8 mouse cellular contexts compared by ENCODE assay signal in the genomic region with DNA sequence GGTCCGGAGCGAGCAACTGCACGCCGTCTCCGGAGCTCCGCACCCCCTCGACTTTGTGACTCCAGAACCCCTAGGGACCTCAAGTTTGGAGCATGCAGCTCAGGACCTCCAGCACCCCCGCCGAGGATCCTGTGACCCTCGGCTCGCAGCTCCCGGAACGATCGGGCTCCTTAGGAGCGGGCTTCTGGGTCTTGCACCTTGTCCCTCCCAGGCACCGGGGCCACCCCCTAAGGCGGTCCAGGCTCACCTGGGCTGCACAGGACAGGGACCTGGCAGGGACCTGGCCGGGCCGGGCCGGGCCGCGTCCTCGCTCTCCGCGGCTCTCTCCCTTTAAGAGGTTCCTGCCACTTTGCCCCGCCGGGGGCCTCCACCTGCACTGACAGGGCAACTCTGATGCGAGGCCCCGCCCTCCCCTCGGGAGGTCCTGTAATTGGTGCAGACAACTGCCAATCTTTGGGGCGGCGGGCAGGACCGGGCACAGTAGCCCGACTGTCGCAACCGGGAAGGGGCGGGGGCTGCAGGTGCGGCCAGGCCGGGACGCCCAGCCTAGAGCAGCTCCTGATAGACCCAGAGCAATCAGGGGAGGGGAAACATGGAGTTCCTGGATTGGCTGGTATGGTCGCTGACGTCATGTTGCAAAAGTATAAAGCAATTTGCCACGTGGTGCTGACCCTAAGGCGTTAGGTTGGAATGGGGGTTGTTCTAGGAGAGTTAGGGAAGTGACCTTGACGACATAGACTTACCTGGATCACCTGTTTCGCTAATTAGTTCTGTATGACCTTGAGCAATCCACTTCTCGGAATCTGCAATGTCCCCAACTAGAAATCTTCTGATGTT. TPM values are rescaled to one million over a fixed set of nuclear protein-coding genes. Genes with fewer than 3 reads are reported as not detected.
DNase-seq lines count a peak whose midpoint lies in the region; ATAC-seq and TF ChIP-seq lines count a peak whose summit lies in the region.

TSS of gene Epb41 (minus strand) at position 389 of the 837 bp plus-strand sequence.

- H3K36me3 ChIP-seq in hindbrain, postnatal 0 days (ENCODE audit: insufficient read depth, low read length): no peaks in the 10 kb centered on the region

- TF ChIP-seq CTCF in gastrocnemius, adult 2 months (IDR thresholded peaks at IDR 0.05): peak; percentile 9; the same call in 1 of the 2 replicates
- TF ChIP-seq CTCF in hindbrain, postnatal 0 days (IDR thresholded peaks at IDR 0.05; ENCODE audit: low read depth): no peak
- no peak; the same call in 1 of the 2 replicates for TF ChIP-seq CTCF in left cerebral cortex, adult 2 months (IDR thresholded peaks at IDR 0.05)

- H3K9me3 ChIP-seq in hindbrain, postnatal 0 days (ENCODE audit: low read length): no peaks in the 10 kb centered on the region

- H3K9ac ChIP-seq in hindbrain, postnatal 0 days (replicated peaks; ENCODE audit: low read length): peak within 1 kb of the TSS; percentile 63

- intact Hi-C loops in gastrocnemius, adult 2 months (cut with DNase I): loop anchor here (5.0 kb wide), 2 partner anchors 38 to 158 kb away; no protein-coding TSS in a partner anchor
- intact Hi-C loops in left cerebral cortex, adult 2 months (cut with DNase I): loop anchor here (5.0 kb wide), 1 partner anchor 38 kb away; no protein-coding TSS in a partner anchor

- peaks cover 10% of the 10 kb centered on the region; the same call in 1 of the 2 replicates for H3K4me1 ChIP-seq in hindbrain, postnatal 0 days (ENCODE audit: insufficient read depth, low read length)

- H3K27me3 ChIP-seq in hindbrain, postnatal 0 days (ENCODE audit: insufficient read depth, low read length): peaks cover 4% of the 10 kb centered on the region; the same call in 1 of the 2 replicates

- H3K4me3 ChIP-seq in gastrocnemius, adult 2 months: peak within 1 kb of the TSS; percentile 96
- H3K4me3 ChIP-seq in hindbrain, postnatal 0 days (ENCODE audit: low read length): peak within 1 kb of the TSS; percentile 73
- H3K4me3 ChIP-seq in left cerebral cortex, adult 2 months: peak within 1 kb of the TSS; percentile 89

- peak; percentile 60 for ATAC-seq in common myeloid progenitor, adult 5-6 weeks (replicated peaks; ENCODE audit: low read depth, poor library complexity, severe bottlenecking)
- ATAC-seq in hindbrain, postnatal 0 days: peak; percentile 93
- ATAC-seq in megakaryocyte, adult 5-6 weeks (ENCODE audit: poor library complexity, severe bottlenecking): peak; percentile 78

- WGBS in hindbrain, postnatal 0 days: 2% methylated on average over 44 of the region's 47 CpGs

- DNase-seq in ZHBTc4 (ENCODE audit: low read depth, low spot score): peak; percentile 99
- DNase-seq in gastrocnemius, adult 2 months: peak; percentile 99
- DNase-seq in hindbrain, postnatal 0 days (ENCODE audit: low spot score): peak; percentile 87
- peak; percentile 94 to 97 for DNase-seq in left cerebral cortex, adult 2 months (ENCODE audit: extremely low spot score in 1 of 2, low spot score in 2 of 2)
- DNase-seq in right cerebral cortex, adult 2 months (ENCODE audit: low spot score in 2 of 2): peak; percentile 94 to 96
- peak; percentile 99 for DNase-seq in urinary bladder, postnatal 14 days (ENCODE audit: low spot score)

- peak within 1 kb of the TSS; percentile 100 for H3K4me2 ChIP-seq in hindbrain, postnatal 0 days (ENCODE audit: low read depth, low read length)

- H3K27ac ChIP-seq in gastrocnemius, adult 2 months: peak within 1 kb of the TSS; percentile 99
- H3K27ac ChIP-seq in hindbrain, postnatal 0 days: no peak within 1 kb of the TSS
- peak within 1 kb of the TSS; percentile 83 for H3K27ac ChIP-seq in left cerebral cortex, adult 2 months

RNA-seq across cellular contexts. Expression of gene Epb41, which starts in this region (rescaled TPM):
- 89.1 and 138 TPM in 2 replicates for total RNA-seq in common myeloid progenitor, adult 5-6 weeks (2017)
- 100 to 1,000 TPM; 102 to 113 TPM for total RNA-seq in gastrocnemius, adult 2 months (2021)
- 69.7 and 70.1 TPM in 2 replicates for total RNA-seq in hindbrain, postnatal 0 days (2014; rRNA removed)
- 33.3 and 33.7 TPM in 2 replicates for polyA plus RNA-seq in hindbrain, postnatal 0 days (2015; fragmentation: Nextera tagmentation; extraction: Ambion mirVana)
- total RNA-seq in left cerebral cortex, adult 2 months (2021): 10 to 100 TPM; 40.7 to 41.7 TPM
- total RNA-seq in megakaryocyte, adult 5-6 weeks (2015): 42.5 and 51.8 TPM in 2 replicates
- 61.1 and 62.3 TPM in 2 replicates for total RNA-seq in megakaryocyte, adult 5-6 weeks (2017)
